Mouse (Mus musculus) sigmoid colon, adult 10 weeks (tissue): ENCODE results near the gene Ly6c2. TPM values are rescaled to one million over a fixed set of nuclear protein-coding genes. Genes with fewer than 3 reads are reported as not detected.

Source experiments
- polyA plus RNA-seq: library from polyadenylated mRNA; stranded (reverse); fragments of 350-450 nt; fragmentation: Illumina TruSeq; extraction: RNeasy Lipid Tissue Mini Kit (QIAGEN cat#74804); gene quantifications from one replicate; pipeline ENCODE4 v1.2.3, GENCODE M21; 2014; ENCODE audit warnings: low read depth, low replicate concordance

Ly6c2 gene
- polyA plus RNA-seq = 19.3 TPM

DNA sequence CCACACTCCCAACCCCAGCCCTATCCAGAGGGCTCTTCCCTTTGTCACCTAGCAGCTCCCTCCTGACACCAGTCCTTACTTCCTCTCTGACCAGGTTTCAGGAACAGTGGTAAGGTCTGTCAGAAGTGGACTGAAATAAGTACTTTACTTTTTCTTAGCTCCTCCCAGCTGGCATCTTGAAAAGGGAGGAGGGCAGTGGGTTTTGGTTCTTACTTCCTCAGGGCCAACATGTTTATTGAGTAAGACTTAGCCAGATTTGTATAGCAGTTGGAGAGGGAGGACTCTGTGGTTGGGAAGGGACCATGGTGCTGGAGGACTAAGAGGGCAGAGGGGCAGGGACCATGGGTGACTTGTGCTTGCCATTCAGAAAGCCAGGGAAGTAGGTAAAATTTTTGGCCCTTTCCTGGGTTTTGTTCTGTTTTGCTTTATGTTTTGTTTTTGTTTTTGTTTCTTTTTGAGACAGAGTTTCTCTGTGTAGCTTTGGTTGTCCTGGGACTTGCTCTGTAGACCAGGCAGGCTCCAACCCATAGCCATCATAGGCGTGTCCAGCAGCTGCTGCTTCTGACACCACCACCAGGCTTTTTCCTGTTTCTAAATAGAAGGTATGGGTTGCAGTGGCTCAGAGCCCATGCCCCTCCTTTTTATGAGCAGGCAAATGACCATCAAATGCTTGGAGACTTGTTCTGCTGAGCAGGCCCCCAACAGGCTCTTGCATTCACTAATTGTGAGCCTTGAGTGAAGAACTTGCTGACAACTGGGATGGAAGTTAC is at the start of gene Ly6c2:
Gene Ly6c2 (minus strand): TSS at position 110 of the 770 bp plus-strand sequence.

GRCm38 (mm10) chr15:75154940-75155339 is 43.2 kb upstream of the Ly6c2 start, which contains the start of gene Ly6g:
TSS of gene Ly6g (plus strand) at chr15:75155240.

Other genes starting within 250 kb of the Ly6c2 start
- 31.4 TPM for gene 2010109I03Rik, start 214.9 kb downstream of the Ly6c2 start, polyA plus RNA-seq
- gene Ly6i, start 128.5 kb downstream of the Ly6c2 start, polyA plus RNA-seq = not detected
- gene Ly6a, start 113.9 kb downstream of the Ly6c2 start, polyA plus RNA-seq = 326 TPM
- 30.2 TPM for gene Ly6c1, start 63.1 kb downstream of the Ly6c2 start, polyA plus RNA-seq
- 102 TPM for gene Ly6g, start 43.3 kb upstream of the Ly6c2 start, polyA plus RNA-seq
- gene BC025446, start 104.4 kb upstream of the Ly6c2 start, polyA plus RNA-seq = 25.6 TPM
- not detected for gene Ly6f, start 156.5 kb upstream of the Ly6c2 start, polyA plus RNA-seq